Mouse (Mus musculus): ENCODE data around the gene Tmem86b. TPM values are rescaled to one million over a fixed set of nuclear protein-coding genes. Genes with fewer than 3 reads are reported as not detected.
"Not testable (repeated sequence)": the region's sequence is repeated elsewhere in the genome, so short reads cannot be mapped to it uniquely, and the experiment has no call there.

Gene Tmem86b
- total RNA-seq, 2 experiments from 2014 or later: 15.1 to 15.9 TPM

DNA sequence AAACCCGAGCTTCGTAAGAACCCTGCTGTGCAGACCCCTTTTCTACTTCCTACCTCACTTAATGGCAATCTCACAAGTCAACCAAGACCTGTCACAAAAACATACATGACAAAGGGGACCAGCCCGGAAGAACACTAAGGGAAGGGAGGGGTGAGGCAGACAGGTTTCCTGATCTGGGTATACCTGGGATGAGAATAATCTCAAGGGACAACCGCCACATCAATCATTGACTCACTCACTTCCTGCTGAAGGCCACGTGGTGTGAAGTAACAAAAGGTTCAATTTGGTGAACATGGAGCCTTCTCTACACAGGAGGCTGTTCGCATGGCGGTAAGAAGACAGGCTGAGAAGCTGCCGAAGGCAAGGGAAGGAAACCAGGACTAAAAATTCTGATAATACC lies 20.4 kb upstream of the Tmem86b start:
- no peak for DNase-seq (ENCODE audit: low spot score in 2 of 2)

DNA sequence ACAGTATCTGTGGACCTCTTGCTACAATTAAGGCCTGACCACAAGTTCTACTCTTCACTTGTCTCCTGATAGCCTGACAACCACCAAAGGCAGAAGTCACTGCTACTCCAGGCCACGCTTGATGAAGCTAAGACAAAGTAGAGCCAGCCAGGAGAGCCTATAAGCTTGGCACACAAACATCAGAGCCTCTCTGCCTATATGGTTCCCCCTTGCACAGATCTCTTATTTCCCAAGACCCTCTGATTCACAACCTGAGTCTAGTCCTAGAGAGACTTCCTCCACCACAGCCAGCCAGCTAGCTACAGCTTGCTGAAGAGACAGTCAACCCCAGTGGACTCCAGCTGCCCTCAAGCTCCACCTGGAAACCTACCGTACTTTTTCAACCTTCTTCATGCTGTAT lies 16.8 kb upstream of the Tmem86b start:
- no peak for DNase-seq (ENCODE audit: low spot score in 2 of 2)

DNA sequence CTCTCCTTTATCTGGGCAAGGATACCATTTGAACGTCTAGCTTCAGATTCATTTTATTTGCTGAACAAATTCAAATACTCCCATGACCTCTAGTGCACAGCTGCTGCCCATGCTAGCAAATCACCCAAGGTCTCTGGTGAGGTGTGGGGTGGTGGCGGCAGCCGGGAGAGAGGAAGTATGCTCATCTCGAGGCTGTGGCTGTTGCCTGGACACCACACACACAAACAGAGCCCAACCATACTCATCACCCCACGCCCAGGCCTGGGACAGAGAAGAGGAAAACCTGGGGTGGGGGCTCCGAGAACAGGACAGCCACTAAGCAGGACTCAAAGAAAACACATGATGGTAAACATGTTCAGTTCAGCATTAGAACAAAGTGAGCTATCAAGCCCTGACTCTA lies 16.1 kb upstream of the Tmem86b start:
- no peak for DNase-seq (ENCODE audit: low spot score in 2 of 2)

DNA sequence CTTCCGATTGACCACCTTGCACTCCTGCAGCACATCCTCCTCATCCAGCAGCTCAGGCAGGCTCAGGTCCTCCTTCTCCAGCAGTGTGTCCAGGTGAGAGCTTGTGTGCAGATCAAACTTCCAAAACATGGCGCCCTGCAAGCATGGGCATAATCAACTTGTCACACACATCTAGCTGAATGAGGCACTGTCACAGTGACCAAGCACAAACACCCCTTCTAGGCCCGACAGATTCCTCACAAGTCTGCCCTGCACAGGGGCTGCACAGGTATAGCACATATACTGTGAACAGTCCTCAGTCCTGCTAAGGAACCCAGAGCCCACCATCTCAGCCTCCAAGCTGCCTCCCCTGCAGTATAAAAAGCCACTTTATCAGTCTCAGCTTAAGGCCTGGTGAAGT lies 15.6 kb upstream of the Tmem86b start:
- no peak for DNase-seq (ENCODE audit: low spot score in 2 of 2)

DNA sequence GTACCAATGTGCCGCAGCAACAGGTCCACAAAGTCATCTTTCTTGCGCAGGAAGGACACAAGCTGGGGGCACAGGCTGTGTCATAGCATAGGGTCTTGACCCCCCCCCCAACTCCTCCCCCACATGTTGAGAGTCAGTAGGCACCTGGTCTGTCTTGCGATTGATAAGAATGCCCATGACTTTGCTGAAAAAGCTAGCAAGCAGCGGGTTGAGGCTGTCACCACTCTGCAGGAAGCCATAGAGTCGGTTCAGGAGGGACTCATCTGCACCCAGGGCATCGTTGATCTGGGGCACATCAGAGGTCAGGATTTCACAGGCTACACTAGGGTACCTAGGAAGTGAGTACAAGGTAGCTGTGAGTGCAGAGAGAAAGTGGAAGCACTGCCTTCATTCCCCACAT lies 12.0 kb upstream of the Tmem86b start:
- no peak for DNase-seq (ENCODE audit: low spot score in 2 of 2)

DNA sequence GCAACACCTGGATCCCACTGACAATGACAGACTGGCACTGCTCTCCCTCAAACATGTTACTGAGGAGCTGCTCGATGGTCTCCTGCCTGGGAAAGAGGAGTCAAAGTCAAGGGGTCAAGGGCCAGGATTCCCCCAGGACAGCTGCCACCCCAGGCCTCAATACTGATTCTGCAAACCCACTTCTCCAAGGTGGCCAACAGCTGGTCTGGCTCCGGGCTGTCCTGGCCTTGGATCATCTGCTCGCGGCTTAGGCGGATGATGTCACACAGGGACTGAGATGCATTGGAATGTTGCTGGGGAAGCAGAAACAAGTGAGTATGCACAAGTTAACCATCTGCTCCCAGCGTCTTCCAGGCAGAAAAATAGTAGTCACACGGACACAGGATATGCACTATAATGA lies 10.7 kb upstream of the Tmem86b start:
- no peak for DNase-seq (ENCODE audit: low spot score in 2 of 2)

DNA sequence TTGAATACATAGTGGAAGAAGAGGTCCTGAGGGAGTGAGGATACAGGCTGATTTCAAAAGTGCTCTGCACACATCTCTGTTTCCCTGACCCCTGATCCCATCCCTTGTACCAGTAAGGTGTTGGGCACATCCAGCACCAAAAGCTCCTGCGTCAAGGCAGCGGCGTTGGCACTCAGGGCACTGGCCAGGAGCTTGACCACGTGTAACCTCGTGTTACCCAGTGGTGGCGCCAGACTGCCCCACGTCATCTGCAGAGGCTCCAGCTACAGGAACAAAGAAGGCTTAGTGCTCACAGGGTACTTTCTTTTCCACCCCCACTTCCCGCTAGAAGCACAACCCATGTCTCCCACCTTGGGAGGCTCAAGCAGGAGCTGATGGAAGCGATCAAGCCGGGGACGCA lies 9.9 kb upstream of the Tmem86b start:
- DNase-seq (ENCODE audit: low spot score in 2 of 2): no peak

DNA sequence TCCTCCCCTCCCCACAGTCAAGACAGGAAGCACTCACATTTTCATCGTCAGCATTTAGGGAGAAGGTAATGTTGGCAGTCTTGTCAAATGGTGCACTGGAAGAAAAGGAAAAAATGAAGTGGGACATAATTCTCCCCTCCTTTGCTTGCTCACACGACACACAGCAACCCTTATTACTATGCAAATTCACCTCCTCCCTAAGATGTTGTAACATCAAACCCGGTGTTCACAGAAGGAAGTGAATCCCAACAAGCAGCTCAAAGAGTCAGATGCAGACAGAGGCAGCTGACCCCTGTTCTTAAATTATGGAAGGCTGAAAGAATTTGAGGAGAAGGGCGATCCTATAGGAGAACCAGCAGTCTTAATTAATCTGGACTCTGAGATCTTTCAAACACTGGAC lies 5.0 kb upstream of the Tmem86b start:
- no peak for DNase-seq (ENCODE audit: low spot score in 2 of 2)

DNA sequence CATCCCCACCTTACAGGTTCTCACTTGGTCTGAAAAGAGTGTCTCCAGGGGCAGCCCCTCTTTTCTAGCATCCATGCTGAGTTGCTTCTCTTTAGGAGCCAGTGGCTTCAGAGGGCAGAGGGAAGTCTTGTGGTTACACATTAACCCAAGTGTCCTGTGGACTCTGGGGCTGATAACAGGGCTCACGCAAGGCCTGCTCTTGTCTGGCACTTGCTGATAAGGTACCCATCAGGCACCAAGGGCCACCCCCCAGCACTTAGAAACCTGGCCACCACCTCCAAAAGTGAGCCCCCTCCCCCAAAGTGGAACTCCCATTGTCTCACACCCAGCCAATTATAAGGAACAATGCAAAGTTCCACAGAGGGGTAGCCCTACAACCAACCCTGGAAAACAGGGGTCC lies 1.0 kb downstream of the Tmem86b start:
- no peak for DNase-seq (ENCODE audit: low spot score in 2 of 2)

DNA sequence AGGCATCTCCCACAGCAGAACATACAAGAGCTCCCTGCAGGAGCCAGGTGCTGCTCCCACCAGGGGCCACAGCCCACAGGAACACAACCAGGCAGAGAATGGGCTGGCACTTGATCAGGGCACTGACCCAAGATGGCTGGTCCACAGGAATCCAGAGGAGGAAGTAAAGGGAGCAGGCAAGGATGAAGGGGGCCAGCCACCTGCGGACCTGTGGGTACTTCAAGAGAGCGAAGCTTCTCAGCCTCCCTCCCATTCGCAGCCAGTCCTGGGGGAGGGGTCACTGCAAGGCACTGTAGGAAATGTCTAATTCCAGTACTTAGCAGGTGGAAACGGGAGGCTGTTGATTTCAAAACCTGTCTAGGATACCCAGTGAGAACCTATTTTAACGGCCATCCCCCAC lies 1.6 kb downstream of the Tmem86b start:
- DNase-seq (ENCODE audit: low spot score in 2 of 2): no peak

DNA sequence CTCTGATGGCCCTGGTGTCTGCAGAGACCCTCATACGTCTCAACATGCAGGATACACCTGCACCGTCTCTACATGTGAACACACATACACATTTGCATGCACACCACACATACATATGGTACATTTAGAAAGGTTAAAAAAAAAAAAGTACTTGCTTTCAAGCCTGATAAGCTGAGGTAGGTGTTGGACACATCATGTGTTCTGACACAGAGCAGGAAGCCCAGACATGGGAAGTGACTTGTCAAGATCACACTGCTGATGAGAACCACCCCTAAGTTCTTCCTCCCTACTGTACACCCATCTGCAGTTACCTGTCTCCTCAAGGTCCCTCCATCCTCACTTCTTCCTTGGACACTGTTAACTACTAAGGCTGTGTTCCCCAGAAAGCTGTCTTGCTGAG lies 5.3 kb downstream of the Tmem86b start:
- DNase-seq (ENCODE audit: low spot score in 2 of 2): no peak

DNA sequence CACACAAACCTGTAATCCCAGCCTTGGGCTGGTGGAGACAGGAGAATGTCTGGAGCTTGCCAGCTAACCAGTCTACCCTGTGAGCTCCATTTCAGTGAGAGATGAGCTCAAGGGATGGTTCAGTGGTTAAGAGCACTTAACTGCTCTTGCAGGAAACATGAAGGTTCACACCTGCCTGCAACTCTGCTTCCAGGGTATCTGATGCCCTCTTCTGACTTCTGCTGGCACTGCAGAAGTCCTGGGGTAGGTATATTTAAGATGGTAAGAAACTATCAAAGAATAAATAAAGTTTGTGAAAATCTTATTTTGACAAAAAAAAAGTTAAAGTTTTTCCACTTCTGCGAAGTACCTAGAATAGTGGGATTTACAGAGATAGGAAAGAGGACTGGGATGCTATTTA lies 6.9 kb downstream of the Tmem86b start:
- no peak for DNase-seq (ENCODE audit: low spot score in 2 of 2)

DNA sequence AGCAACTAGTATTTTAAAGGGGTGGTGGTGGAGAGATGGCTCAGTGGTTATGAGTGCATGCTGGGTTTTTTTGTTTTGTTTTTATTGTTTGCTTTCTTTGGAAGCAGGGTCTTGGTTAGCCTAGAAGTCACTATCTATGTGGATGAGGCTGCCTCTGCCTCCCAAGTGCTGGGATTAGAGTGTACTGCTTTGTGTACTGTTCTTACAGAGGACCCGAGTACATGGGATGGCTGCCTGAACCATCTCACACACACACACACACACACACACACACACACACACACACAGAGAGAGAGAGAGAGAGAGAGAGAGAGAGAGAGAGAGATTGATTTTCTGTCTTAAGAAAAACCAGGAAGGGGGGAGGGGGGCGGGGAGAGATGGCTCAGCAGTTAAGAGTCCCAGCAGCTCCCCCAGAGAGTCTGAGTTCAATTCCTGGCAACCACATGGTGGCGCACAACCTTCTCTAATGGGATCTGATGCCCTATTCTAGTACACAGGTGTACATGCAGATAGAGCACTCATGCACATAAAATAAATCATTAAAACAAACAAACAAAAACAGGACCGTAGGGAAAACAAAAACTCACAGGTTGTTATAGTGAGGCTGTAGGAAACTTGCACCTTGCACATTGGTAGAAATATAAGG lies 7.6 kb downstream of the Tmem86b start:
- DNase-seq (ENCODE audit: low spot score in 2 of 2): peak in 1 of 2 experiments; percentile 62

DNA sequence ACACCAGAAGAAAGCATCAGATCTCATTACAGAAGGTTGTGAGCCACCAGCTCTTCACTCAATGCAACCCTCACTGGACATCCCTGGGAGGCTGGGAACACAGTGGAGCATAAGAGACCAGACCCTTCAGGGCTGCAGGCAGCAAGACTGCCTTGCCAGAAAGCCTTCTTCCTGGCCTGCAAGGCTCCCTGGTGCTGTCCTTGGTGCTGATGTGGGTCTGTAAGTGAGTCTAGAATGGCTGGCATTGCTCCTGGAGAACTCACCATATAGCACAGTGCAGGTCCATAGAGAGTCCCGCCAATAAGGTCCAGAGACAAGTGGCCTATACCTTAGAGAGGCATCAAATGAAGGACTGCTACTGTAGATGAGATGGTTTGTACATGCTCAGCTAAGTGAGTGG lies 11.2 kb downstream of the Tmem86b start:
- no peak for DNase-seq (ENCODE audit: low spot score in 2 of 2)

DNA sequence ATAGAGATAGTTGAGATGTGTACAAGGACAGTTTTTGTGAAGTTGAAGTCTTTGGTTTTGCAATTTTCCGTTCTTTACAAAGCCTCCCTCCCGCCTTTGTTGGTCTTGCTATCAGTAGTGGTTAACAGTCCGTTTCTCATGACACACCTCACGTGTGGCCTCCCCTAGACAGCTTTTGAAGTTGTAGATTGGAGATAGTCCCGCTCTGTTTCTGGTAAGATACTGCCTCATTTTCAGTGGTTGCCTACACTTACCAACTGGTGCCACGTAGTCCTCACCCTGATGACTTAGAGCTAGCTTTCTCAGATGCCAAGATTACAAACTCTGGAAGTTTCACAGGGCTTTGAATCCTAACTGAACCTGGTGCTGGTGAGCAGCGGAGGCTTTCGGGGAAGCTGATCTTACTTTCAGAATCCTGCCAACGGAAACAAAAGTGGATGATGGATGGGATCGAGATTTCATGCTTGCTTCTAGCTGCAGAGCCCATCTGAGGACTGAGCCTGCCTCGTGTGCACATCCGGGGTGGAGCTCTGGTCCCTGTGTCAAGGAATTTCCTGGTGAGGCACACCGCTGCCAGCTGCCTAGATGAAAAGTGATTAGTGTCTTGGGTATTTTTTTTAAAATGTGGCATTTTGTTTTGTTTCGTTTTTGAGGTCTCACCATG lies 17.4 kb downstream of the Tmem86b start:
- no peak for DNase-seq (ENCODE audit: low spot score in 2 of 2)

DNA sequence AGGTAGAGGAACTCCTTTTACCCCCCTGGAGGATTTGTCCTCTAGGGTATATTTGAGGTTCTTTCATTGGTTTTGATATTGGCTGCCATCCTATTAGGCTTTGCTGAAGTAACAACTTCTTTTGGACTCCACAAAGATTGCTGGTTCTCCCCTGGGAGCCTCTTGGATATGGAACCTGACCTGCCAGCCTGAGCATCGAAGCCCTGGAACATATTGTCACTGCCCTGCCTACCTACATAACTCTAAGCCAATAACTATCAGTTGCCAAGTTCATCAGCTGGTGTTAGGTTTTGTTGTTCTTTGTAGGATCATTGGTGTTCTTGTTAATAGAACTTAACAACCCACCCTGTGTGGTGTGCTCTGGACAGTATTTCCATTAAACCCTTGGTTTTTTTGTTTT lies 18.3 kb downstream of the Tmem86b start:
- no peak for DNase-seq (ENCODE audit: low spot score in 2 of 2)

DNA sequence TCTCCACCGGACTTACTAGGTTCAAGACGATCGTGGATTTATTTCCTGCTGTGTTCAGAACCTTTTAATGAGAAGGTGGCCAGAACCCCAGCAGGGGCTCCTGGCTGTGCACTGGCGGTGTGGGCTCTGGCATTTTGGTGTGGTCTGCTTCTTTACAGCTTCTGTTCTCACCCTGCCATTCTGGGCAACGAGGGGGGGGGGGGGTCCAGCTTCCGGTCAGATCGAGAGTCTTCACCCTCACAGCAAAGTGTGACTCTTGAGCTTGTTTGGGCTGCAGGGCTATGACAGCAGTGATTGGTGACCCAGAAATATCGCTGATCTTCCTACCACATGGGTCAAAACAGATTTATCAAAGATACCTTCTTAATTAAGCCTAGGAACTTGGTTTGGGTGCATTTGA lies 18.8 kb downstream of the Tmem86b start:
- DNase-seq (ENCODE audit: low spot score in 2 of 2): no peak

DNA sequence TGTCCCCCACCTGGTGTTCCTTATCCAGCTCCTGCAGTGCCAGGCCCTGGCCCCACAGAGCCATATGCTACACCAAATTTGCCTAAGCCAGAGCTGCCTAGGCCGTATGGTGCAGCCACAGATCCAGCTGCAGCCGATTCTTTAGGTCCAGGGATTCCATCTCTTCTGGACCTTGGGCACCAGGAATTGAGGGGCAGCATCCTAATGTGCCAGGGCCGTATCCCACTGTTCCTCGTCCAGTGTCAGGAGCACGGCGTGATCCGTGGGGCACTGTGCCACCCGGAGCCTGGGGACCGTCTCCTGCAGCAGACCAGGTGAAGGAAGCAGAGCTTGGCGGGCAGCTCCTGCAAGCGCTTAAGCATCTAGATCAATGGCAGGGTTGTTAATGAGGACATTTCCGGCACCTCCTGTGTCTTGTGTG lies 19.3 kb downstream of the Tmem86b start:
- no peak for DNase-seq (ENCODE audit: low spot score in 2 of 2)

DNA sequence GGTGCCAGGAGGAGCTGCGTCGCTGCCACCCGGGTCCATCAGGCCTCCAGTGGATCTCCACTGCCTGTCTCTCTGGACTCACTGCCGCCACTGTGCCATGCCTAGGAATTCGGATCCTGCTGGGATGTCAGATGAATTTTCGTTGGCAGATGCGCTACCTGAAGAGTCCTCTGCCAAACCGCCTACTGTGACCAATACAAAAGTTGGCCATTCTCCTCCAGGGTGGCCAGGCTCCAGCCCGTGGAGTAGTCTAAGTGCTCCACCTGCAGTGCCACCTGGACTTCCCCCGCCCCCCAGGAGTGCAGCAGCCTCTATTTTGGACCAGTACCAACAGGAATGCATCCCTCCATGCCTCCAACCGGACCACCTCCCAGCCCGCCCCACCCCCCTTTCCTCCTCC lies 19.7 kb downstream of the Tmem86b start:
- DNase-seq (ENCODE audit: low spot score in 2 of 2): no peak

DNA sequence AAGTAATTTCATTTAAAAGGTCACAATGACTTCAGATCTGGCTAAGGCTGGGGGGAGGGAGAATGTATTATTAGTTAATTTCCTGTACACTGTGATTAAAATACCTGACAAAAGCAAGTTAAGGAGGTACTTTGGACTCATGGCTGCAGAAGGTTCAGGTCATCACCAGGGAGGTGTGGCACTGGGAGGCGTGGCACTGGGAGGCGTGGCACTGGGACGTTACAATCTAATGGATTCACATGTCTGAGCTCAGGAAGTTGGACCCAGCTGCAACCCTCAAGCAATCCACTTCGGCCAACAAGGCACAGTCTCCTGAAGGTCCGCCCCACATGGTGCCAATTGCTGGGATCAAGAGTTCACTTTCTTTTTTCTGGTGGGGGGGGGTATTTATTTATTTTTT lies 23.2 kb downstream of the Tmem86b start:
- DNase-seq (ENCODE audit: low spot score in 2 of 2): no peak

DNA sequence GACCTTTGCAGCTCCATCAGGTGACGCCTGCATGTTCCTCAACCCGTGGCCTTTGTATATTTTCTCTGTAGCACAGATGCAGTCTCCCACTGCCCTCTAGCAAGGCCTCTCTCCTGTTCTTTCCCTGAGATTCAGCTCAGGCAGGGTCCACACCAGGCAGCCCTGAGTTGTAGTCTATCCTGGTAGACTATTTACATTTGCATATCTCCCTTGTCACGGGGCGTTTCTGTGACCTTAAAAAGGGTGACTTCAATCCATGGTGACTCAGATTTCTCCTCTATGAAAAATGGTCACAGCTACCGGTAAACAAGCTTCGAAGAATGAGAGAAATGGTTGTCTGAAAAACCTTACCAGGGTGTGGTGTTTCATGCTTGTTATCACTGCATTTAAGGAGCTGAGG lies 27.3 kb downstream of the Tmem86b start, which contains the start of gene Ptprh:
Gene Ptprh (minus strand): TSS at position 169 of the 400 bp plus-strand sequence.
- DNase-seq (ENCODE audit: low spot score in 2 of 2): no peak

DNA sequence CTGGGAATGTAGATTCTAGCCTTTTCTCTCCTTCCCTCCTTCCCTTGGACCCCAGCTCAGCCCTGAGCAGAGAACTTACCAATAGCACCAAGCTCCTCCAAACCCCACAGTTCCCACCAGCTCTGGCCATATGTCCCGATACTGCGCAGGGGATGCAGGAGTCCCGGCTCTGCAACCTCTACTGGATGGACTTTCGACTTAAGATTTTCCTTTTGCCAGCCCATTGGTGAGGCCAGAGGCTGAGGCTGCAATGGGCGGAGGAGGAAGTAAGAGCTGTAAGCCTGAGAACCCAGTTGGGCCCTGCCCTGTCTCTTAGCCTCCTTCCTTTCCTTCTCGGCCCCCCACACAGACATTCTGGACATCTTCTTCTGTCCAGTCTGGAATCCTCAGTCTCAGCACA lies 28.3 kb downstream of the Tmem86b start:
- DNase-seq (ENCODE audit: low spot score in 2 of 2): no peak

DNA sequence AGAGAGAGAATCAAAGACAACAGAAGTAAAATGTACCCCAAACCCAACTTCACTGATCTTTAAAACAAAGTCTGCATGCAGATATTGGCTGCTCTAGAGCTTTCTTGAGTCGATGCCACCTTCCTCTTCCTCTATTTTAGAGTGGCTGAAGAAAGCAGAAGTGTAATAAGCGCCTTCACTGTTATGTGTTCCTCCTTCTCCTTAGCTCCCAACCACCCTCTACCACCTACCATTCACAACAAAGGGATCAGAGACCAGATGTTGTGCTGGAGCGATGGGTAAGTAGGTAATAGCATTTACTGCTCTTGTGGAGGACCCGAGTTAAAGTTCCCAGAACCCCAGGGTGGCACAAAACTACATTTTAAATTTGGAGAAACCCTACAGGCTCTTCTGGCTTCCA lies 34.2 kb downstream of the Tmem86b start:
- DNase-seq (ENCODE audit: low spot score in 2 of 2): not testable (repeated sequence)
